Mouse (Mus musculus) heart, postnatal 25 days (tissue): ENCODE data around the gene Eif5. TPM values are rescaled to one million over a fixed set of nuclear protein-coding genes. Genes with fewer than 3 reads are reported as not detected.
"Not testable (repeated sequence)": the region's sequence is repeated elsewhere in the genome, so short reads cannot be mapped to it uniquely, and the experiment has no call there.

Experiments
- DNase-seq: peaks from one replicate; pipeline ENCODE4 v3.0.0; 2022; ENCODE audit warnings: low spot score
- intact Hi-C: fragments of 180-260 bp; cut with DNase I; formaldehyde crosslinking; loops from one replicate; pipeline ENCODE4 v1.15.1; 2025
- total RNA-seq, 2 experiments: library from RNA; stranded (reverse); gene quantifications; 2 replicates each; pipeline ENCODE4 v1.2.3; 2021

The Eif5 gene
- 100 to 1,000 TPM; 140 to 145 TPM for total RNA-seq

DNA sequence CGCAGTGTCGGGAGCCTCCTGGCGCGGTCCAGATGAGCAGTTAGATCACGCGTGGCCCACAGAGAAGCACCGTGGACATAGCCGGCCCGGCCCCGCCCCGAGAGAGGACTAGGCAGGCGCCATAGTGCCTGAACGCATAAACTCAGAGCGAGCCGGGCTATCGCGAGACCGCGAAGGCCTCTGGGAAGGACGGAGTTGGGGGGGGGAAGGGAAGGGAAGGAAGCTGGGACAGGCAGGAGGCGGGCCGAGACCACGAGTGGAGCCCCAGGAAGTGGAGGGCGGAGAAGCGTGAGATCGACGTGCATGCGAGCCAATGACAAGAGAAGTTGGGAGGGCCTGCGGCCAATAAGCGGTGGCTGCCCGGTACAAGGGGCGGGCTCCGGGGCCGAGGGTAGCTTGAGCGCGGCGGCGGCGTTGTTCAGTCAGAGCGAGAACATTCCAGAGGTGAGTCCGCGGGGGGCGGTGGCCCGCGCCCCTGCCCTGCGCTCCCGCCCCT lies at the start of gene Eif5:
Gene Eif5, plus strand, starts transcription at position 221 of the 496 bp plus-strand sequence.
- intact Hi-C loops = loop anchor here (5.0 kb wide), 1 partner anchor 34 kb away; the partner anchor contains the start of gene Mark3
- DNase-seq = peak; percentile 99

DNA sequence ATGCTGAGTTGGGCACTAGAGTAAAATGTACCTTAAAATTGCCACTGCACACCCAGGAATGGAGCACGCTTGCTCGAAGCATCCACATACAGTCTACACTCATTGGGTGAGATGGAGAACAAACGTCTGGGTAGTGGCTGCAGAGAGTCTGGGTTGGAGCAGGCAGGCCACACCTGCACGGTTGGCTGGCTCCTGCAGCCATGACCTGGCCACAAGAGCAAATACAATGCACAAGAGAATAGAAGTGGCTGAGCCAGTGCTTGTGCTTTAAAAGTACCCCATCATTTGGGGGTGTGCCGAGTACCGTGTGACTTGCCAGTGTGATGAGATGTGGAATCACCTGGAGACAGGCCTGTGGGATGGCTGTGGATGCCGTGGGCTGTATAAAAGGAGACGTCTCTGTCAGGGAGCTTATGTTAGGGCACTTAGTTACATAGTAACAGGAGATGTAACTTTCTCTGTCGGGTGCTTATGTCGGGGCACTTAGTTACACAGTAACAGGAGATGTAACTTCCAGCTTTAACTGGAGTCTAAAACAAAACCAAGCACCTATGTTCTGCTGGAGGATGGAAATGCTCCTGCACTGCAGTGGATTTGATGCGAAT lies 48.5 kb upstream of the Eif5 start:
- DNase-seq = no peak
- intact Hi-C loops = no loop called here

DNA sequence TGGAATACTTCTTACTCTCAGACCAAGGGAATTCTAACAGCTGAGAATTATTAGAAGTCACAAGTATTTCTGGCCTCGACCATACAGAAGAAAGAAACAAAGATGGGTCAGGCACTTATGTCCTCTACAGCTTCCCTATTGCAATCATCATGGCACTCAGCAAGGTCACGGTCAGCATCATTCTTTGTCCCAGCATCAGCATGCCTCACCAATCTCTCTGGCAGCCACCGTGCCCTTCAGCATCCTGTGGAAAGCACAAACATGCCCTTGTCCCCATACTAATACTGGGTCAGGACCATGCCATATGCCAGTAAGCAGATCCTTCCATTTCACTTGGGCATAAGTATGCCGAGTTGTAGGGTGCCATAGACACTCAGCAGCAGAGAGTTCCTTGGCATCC lies 42.9 kb upstream of the Eif5 start:
- DNase-seq = no peak
- intact Hi-C loops = no loop called here

DNA sequence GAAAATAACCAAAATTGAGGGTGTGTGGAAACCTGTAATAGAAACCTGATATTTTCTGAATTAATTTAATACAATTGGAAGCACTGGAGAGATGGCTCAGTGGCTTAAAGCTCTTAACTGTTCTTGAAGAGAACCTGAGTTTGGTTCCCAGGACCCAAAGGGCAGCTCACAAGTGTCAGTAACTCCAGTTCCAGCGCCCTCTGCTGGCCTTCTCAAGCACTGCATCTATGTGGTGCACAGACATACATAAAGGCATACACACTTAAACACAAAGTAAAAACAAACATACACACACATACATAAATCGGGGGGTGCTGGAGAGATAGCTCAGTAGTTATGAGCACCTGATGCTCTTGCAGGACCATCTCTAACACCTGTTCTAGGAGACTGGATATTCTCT lies 40.7 kb upstream of the Eif5 start:
- intact Hi-C loops = no loop called here
- no peak for DNase-seq

DNA sequence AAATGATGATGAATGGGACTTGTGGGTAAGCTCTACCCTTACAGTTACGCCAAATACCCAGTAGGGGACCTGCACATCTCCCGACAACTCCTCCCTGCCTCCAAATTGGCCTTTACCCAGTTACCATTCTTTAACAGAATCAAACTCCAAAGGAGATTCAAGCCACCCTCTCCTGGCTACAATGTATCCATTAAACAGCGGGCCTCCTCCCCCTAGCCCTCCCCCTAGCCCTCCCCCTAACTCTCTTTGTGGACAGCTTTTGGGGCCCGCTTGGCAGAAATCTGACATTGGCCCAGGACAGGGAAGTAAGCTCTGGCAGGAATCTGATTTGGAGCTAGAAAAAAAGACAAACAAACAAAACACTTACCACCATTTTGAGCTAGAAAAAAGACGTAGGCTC lies 38.2 kb upstream of the Eif5 start:
- intact Hi-C loops = no loop called here
- no peak for DNase-seq

DNA sequence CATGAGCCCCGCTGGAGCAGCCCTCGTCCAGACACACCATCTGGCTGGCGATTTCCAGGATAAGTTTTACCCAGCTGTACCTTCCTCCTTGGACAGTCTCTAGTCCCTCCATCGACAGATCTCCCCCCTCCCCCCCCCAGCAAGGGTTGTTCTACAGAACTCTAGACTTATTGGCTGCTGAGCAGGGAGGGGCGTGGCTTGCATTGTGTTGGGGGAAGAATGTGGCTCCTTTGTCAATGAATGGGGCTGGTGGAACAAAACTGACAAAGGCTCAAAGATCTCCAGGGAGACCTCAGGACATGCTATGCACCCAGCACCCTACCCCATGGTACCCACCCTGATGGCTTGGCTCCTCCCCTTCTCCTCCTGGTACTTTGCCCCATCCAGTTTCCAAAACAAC lies 37.1 kb upstream of the Eif5 start:
- intact Hi-C loops = no loop called here
- no peak for DNase-seq

DNA sequence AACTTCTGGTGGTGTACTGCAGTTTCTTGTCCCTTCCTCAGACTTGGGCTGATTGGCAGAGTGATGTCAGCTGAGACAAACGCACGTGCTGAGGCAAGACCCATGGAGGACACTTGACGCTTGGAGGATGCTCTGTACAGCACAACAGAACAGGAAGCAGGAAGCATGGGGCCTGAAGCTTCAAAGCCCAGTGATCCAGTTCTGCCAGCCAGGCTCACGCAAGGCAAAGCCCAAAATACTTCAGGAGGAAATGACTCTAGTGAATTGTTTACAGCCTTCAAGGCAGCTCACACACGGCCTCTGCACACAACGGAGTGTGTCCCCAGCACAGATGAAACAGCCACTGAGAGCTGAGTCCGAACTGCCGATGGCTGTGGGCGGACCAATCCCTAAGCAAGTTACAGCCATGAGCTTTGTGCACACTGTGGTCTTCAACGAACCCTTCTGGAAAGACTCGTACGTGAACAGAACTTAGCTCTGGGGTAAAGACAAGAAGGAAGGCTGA lies 34.7 kb upstream of the Eif5 start:
- intact Hi-C loops = no loop called here

DNA sequence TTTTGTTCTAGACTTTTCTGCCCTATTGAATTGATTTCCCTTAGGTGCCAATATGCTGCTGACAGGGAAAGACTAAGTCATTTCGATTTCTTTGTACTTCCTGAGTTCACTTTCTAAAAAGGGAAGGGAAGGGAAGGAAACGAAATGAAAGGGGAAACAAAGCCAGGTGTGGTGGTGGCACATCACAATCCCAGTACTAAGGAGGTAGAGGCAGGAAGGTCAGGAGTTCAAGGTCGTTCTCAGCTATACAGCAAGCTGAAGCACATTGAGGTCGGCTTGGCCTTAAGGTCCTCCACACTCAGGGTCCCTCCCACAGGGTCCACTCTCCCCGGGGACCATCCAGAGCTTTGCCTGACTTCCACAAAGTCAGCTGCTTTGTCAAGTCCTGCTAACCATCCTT lies 34.2 kb upstream of the Eif5 start:
- intact Hi-C loops = no loop called here
- DNase-seq = no peak

More for the DNA sequence above, 34.7 kb upstream of the Eif5 start:
- no peak for DNase-seq

DNA sequence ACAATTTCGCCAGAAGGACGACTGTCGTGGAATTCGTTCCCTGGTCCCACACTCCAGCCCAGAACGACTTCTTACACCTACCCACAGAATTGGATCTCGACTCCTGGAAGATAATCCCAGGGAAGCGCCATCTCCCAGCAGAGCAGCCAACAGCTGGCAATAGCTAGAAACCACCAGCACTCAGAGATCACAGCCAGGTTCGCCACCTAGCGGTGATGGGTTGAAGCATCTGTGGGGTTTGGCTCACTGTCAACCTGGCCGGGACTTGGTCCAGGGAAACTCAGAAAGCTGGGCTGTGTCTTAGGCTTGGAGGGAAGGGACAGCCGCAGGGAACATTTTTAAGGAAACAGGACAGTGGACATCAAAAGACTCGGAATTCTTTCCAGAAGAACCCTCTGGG lies 32.9 kb upstream of the Eif5 start:
- peak; percentile 86 for DNase-seq
- intact Hi-C loops = no loop called here

DNA sequence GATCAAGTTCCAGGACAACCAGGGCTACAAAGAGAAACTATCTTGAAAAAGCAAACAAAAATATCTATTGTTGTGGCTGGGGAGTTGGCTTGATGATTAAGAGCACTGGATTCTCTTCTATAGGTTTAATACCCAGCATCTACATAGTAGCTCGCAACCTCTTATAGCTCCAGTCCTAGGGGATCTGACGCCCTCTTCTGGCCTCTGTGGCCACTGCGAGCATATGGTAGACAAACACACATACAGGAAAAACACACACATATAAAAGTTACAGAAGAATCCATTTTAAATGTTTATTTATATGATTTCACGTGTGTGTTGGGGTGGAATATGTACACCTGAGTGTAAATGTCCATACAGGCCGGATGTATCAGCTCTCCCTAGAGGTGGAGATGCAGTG lies 30.8 kb upstream of the Eif5 start:
- DNase-seq = no peak
- intact Hi-C loops = no loop called here

DNA sequence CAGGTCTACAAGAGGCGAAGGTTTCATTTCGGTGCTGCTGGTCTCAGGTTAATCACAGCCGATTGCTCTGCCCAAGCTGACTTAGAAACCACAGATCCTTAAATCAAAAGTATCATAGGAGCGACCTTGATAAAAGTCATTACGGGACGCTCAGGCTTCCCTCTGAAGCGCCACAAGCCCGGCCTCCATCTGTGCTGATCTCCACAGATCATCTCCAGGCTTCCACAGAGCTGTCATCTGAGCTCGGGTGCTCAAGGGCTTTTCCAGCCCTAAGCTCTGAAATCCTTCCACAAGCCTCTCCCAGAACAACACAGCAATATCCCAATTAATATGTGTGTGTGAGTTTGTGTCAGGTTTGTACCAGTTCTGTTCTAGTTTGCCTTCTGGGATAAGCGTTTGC lies 29.9 kb upstream of the Eif5 start:
- intact Hi-C loops = no loop called here

DNA sequence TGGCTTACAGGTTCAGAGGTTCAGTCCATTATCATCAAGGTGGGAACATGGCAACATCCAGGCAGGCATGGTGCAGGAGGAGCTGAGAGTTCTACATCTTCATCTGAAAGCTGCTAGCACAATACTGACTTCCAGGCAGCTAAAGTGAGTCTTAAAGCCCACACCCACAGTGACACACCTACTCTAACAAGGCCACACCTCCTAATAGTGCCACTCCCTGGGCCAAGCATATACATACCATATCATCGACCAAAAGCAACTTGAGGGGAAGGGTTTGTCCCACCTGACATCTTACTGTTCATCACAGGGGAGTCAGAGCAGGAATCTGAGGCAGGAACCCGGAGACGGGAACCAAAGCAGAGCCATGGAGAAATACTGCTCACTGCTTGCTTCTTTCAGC lies 29.4 kb upstream of the Eif5 start:
- intact Hi-C loops, DNase-seq: not testable (repeated sequence)

More for the DNA sequence above, 29.9 kb upstream of the Eif5 start:
- DNase-seq = no peak

DNA sequence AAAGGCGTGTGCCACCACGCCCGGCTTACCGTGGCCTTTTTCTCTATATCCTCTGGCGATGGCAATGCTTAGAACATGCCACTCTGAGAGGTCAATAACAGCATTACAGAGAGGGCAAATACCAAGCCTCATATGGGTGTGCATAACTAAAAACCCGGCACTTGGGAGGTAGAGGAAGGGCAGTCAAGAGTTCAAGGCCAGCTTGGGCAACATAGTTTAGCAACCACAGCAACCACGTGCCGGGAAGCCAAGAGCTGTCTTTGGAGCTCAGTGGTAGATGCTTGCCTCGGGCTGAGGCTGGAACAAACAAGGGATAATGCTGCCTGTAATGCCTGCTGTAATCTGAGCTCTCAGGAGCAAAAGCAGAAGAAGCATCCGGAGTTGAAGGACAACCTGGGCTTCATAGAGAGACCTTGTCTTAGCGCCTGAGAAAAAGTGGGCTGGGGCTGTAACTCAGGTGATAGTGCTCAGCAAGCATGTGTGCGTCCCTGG lies 25.2 kb upstream of the Eif5 start:
- DNase-seq = no peak
- intact Hi-C loops = no loop called here

DNA sequence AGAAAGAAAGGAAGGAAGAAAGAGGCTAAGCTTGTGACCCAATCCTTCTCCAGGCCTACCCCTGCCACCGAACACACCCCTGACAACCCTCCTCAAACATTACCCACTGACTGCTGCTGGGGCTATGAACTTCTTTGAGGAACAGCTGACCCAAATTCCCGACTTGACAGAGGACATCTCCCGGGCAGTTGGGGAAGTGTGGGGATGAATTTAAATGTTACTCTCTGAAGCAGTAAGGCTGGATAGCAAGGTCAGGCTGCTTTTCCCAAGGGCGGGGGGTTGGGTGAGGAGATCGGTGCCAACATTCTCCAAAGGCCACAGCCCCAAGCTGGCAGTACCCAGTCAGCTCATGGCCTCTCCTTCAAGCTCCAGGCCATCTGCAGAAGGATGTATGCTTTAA lies 24.1 kb upstream of the Eif5 start:
- intact Hi-C loops = no loop called here
- DNase-seq = no peak

DNA sequence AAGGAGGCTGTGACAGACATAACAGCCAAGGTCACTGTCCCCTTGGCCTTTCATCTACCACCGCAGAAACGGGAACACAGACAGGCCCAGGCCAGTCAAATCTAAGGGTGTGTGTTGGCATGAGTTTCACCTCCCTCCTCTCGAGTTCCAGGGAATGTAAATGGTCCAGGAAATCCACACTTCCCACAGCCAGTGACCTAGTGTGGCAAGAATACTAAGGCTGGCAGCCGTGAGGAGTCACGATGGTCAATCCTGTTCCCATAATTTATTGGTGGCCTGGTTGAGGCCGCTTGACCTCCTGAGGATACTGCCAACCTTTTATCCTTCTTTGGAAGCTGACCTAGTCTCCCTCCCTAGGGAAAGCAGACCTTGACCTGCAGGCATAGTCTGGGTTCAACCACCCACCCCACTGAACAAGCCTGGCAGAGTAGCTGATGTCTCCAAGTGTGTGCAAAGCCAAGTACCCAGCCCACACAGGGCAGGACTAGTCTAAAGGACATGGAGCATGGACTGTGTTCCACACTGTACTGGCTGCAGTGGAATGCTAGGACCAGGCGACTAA lies 23.5 kb upstream of the Eif5 start:
- DNase-seq = no peak
- intact Hi-C loops = no loop called here

DNA sequence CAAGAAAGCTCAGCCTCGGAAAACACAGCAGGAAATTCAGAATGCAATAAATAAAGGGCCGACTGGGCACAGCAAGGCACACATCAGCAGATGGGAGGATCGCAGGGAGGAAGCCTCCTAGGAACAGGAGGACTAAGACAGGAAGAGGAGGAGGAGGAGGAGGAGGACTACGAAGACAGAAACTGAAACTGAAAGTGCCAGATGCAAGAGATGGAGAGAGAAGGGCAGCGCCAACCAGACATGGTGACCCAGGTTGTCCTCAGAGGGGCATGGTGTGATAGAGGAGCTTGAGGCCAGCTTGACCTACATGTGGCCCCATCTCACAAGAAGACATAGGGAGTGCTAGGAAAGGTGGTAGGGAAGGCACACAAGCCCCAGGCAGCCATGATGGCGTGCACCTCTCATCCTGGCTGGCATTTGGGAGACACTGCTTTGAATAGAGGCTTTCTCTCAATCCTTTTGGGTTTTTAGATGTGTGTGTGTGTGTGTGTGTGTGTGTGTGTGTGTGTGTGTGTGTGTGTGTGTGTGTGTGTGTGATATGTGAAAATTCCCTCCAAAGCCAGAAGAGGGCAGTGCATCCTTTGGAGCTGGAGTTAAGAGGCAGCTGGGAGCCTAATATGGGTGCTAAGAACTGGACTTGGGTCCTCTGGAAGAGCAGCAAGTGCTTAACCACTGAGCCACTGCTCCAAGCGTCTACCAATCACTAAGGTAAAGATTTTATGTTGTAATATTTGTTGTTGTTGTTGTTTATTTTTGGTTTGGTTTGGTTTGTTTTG lies 22.8 kb upstream of the Eif5 start:
- intact Hi-C loops = no loop called here
- no peak for DNase-seq

DNA sequence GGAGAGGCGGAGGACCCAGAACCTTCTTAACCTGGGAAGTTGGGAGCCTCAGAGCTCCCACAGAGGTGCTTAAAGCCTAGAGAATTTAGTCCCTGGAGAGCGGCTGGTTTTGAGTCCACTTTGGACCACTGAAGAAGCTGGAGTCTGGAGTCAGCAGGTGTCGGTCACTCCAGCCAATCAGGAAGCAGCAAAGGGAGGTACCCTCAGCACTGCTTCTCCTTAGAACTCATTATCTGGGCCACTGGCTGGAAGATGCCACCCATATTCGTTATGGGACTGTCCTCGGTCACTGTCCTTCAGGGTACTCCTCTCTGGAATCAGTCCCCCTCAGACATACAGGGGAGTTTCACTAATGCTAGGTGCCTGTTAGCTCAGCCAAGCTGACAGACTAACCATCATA lies 21.9 kb upstream of the Eif5 start:
- intact Hi-C loops = no loop called here
- no peak for DNase-seq

DNA sequence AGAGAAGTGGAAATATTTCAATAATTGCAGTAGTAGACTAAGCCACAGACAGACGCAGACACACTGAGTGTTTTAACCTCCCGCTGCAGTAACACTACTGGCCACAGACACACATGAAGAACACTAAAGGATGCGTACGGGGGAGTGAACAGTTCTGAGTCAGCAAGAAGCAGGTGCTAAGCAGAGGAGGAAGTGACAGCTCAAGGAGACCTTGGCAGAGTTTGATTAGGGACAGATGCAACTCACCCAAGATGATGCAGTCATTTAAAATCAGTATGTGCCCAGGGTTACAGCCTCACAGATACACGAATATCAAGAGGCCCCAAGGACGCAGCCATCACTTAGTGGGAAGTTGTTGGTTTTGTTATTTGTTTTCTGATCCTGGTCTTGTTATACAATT lies 21.0 kb upstream of the Eif5 start:
- no peak for DNase-seq
- intact Hi-C loops = no loop called here

DNA sequence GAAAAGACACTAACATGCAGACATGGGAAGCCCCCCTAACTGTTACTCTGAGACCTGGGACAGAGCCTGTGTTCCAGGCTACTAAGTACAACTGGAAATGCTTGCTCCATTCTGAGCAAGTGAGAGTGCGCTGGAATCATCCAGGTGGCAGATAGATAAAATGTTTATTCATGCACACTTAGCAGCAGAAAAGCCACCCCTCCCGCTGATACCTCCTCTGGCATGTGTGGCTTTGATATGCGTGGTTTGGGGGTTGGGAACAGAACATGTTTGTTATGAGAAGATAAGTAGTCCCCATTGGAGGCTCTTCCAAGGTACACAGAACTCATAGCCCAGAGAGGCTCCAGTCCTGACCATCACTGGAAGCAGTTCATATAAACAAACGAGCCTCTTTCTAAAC lies 19.9 kb upstream of the Eif5 start:
- no peak for DNase-seq

DNA sequence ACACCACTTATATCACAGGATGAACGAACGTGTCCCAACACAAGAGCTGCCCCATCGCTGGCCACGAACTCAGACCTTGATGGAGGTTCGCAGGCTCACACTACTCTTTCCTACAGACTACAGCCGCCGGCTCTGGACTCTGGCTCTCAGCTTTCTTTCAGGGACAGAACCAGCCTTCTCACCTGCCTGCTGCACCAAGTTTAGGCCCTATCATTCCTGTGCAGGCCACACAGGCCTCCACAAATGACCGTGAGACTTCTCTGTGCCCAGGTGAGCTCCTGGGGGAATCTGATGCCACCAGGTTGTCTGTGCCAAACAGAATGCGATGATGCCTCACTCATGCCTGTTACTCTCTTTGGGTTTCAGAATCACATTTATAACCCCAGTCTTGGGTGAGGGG lies 19.4 kb upstream of the Eif5 start:
- intact Hi-C loops = no loop called here
- DNase-seq = no peak

More for the DNA sequence above, 19.9 kb upstream of the Eif5 start:
- intact Hi-C loops = no loop called here

DNA sequence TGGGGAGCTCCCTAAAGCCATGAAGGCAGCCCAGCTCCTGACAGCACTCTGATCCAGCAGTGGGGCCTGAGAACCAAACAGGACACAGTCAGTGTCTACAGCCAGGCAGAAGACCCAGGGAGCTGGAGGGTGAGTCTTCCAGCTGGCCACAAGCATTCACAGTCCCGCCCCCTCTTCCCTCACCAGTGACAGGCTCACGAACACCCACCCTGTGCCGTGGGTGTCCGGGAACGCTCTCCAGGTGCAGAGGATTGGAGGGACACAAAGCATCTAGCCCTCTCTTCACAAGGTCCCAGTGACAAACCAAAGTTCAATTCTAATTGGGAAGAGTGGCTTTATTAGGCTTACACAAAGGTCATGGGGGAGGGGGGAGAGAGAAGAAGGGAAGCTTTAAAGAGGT lies 18.0 kb upstream of the Eif5 start:
- intact Hi-C loops = no loop called here

More for the DNA sequence above, 18.0 kb upstream of the Eif5 start:
- DNase-seq = no peak
